Comparison of ENCODE assay signal across 22 mouse cellular contexts in the genomic region with DNA sequence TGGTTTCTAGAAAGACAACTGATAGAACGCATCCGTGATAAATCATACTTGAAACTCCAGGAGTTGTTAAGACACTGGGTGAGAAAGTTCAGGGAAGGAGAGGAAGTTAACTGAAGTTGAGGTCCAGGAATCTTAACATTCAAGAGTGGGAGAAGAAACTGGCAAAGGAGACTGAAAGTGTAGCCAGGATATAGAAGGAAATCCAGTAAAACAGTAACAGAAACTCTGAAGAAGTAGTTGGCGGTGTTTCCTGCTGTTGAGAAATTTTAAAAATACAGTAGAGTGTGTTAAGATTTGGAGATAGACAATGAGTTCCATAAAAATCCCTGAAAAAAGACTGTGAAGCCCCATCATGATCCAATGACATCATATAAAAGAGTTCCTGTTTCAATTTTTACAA.
DNase-seq lines count a peak whose midpoint lies in the region; ATAC-seq lines count a peak whose summit lies in the region.
"Had no signal": no experiment of that assay in that cellular context is flagged by ENCODE, and none has a peak within 500 bp of the region (broad histone marks: within the 10 kb centered on the region; RNA-seq: fewer than 3 reads in every experiment).

No protein-coding gene starts in this region.

- no peak for DNase-seq in frontal cortex, postnatal 10 days (ENCODE audit: low spot score in 2 of 2)
- peak; percentile 18 to 21 for DNase-seq in left cerebral cortex, adult 9 months (ENCODE audit: low spot score in 2 of 2)
- no peak for DNase-seq in left cerebral cortex, adult 18-20 months (ENCODE audit: low spot score in 2 of 2)
- peak; percentile 69 for DNase-seq in brain, adult 2 months (ENCODE audit: low read depth, low spot score)
- no peak for DNase-seq in embryo, embryonic 10 days (ENCODE audit: low spot score)
- DNase-seq: adrenal gland, adult 8-10 months; adrenal gland, postnatal 14 days; adrenal gland, postnatal 36 days; B cell, adult 2 months; cerebellum, adult 11 months; cerebellum, adult 18-20 months; cerebellum, adult 8-10 months; cerebellum, adult 9-11 months; cerebellum, postnatal 14 days; cerebellum, postnatal 36 days; forebrain, postnatal 0 days had no signal

- ATAC-seq in frontal cortex, adult (ENCODE audit: low TSS enrichment): peak; percentile 93
- ATAC-seq: activated CD4-positive, CD25-positive, alpha-beta regulatory T cell, adult 4 months; CD4-positive, CD25-positive, alpha-beta regulatory T cell, adult 4 months; forebrain, embryonic 13.5 days; forebrain, embryonic 15.5 days; forebrain, postnatal 0 days; Patski had no signal

Comparison
In these comparisons a context has a peak if more than half of its experiments do, and no peak if none do; other contexts are left out.
1. DNase-seq: peak in left cerebral cortex, adult 9 months (2 of 2) and brain, adult 2 months (single experiment); none in frontal cortex, postnatal 10 days (0 of 2), left cerebral cortex, adult 18-20 months (0 of 2) and embryo, embryonic 10 days (single experiment).